Mouse (Mus musculus) forebrain, embryonic 11.5 days (tissue): Measurements from ENCODE around the gene Zw10. TPM values are rescaled to one million over a fixed set of nuclear protein-coding genes. Genes with fewer than 3 reads are reported as not detected.

Source experiments
- ATAC-seq: fragments of 200-750 bp; cut with Nextera tagmentation; replicated peaks from 2 replicates; pipeline ENCODE4 v1.8.0; 2017; ENCODE audit warnings: moderate TSS enrichment; ENCODE audit not compliant: low FRiP score
- DNase-seq: peaks from one replicate; pipeline ENCODE4 v3.0.0-alpha.2; 2017; ENCODE audit warnings: low spot score
- H3K27ac ChIP-seq: fragments of 300-500 bp; sonication (generic); 2 replicates; pipeline ENCODE4 v1.5.1; 2014; ENCODE audit warnings: low read depth, low read length
- H3K27me3 ChIP-seq: fragments of 300-500 bp; sonication (generic); 2 replicates; pipeline ENCODE4 v1.6.1; 2014; ENCODE audit warnings: mild to moderate bottlenecking, low read length, mixed read lengths; ENCODE audit not compliant: control insufficient read depth, insufficient read depth
- H3K36me3 ChIP-seq: fragments of 300-500 bp; sonication (generic); 2 replicates; pipeline ENCODE4 v1.6.1; 2014; ENCODE audit warnings: mild to moderate bottlenecking, low read length, moderate library complexity, mixed read lengths; ENCODE audit not compliant: control insufficient read depth, insufficient read depth
- H3K4me1 ChIP-seq: fragments of 300-500 bp; sonication (generic); replicated peaks from 2 replicates; pipeline ENCODE4 v1.6.1; 2014; ENCODE audit warnings: low read length, mixed read lengths; ENCODE audit not compliant: control insufficient read depth, insufficient read depth
- H3K4me2 ChIP-seq: fragments of 300-500 bp; sonication (generic); 2 replicates; pipeline ENCODE4 v1.6.1; 2014; ENCODE audit warnings: low read depth, mild to moderate bottlenecking, low read length, moderate library complexity, mixed read lengths; ENCODE audit not compliant: severe bottlenecking
- H3K4me3 ChIP-seq: fragments of 300-500 bp; sonication (generic); 2 replicates; pipeline ENCODE4 v1.5.1; 2014; ENCODE audit warnings: low read depth, low read length
- H3K9ac ChIP-seq: fragments of 300-500 bp; sonication (generic); 2 replicates; pipeline ENCODE4 v1.6.1; 2014; ENCODE audit warnings: low read length
- H3K9me3 ChIP-seq: fragments of 300-500 bp; sonication (generic); 2 replicates; pipeline ENCODE4 v1.6.1; 2016; ENCODE audit warnings: low read length, mixed read lengths; ENCODE audit not compliant: control insufficient read depth
- whole genome bisulfite sequencing: fragments of 180-500 bp; shearing (Covaris S2); extraction: QIAGEN DNeasy Blood & Tissue Kit; methylation state at CpG from one replicate; pipeline ENCODE4 v1.1.7; 2014; 5-methylcytosine and 5-hydroxymethylcytosine counted together
- polyA plus RNA-seq: library from polyadenylated mRNA; unstranded; fragments of >200 nt; fragmentation: Nextera tagmentation; extraction: Ambion mirVana; gene quantifications from 2 replicates; pipeline ENCODE4 v1.2.1, GENCODE M21; 2014

Zw10 gene
- polyA plus RNA-seq, 1 experiment from 2014 or later, result 59.5 TPM

DNA sequence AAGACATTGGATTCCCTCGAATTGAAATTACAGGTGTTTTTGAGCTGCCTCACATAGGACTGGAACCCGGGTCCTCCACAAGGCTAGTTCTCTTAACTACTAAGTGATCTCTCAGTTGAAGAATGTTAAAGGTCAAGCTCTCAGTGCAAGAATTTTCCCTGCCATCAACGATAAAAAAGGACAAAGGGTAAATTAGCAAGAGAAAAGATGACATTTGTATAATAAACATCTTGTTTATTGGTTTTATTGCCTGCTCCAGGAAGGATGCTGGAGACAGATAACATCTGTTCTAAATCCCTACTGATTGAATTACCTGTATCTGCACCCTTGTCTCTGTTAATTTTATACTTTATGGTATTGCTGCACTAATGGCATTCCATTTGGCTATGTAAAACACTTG, 1.4 kb upstream of the Zw10 start:
- no peaks in the 10 kb centered on the region; the same call in 1 of the 2 replicates for H3K4me1 ChIP-seq
- WGBS, result 85% methylated on average over 3 of the region's 3 CpGs
- H3K27me3 ChIP-seq, result no peaks in the 10 kb centered on the region
- H3K4me2 ChIP-seq, result no peak overlapping the region
- no peak overlapping the region for H3K4me3 ChIP-seq
- DNase-seq (no peak), ATAC-seq (no peak)
- no peak overlapping the region for H3K9ac ChIP-seq
- no peaks in the 10 kb centered on the region for H3K9me3 ChIP-seq
- no peaks in the 10 kb centered on the region for H3K36me3 ChIP-seq
- H3K27ac ChIP-seq, result no peak overlapping the region

- 97% methylated on average over 3 of the region's 3 CpGs for WGBS
- DNase-seq (no peak), ATAC-seq (no peak)
- H3K27me3 ChIP-seq, result no peaks in the 10 kb centered on the region
- no peak overlapping the region for H3K4me3 ChIP-seq
- H3K9me3 ChIP-seq, result no peaks in the 10 kb centered on the region
- no peaks in the 10 kb centered on the region for H3K4me1 ChIP-seq
- H3K9ac ChIP-seq, result no peak overlapping the region
- peaks cover 3% of the 10 kb centered on the region; the same call in 1 of the 2 replicates for H3K36me3 ChIP-seq
- H3K27ac ChIP-seq, result no peak overlapping the region
- H3K4me2 ChIP-seq, result no peak overlapping the region
Observed at GRCm38 (mm10) chr9:49076847-49077246, 21.4 kb downstream of the Zw10 start.

DNA sequence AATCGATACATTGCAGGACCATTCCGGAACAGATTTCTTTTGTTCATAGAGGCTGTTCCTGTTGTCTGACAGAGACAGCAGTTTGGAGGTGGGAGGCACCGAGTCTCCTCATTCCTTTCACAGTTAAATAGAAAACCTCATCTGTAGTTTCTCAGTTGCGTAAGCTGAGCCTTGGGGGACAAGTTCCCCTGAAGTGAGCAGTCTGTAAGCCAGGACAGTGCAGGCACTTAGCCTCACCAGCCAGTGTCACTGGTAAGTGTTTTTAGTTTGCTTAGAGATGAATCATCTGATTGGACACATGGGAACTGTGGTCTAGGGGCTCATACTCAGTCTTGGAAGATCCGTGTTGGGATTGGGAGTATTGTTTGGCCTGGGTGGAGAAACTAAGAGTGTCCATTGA, 25.7 kb downstream of the Zw10 start, which contains the start of gene Tmprss5:
TSS of gene Tmprss5 (plus strand) at position 154 of the 400 bp plus-strand sequence.
- H3K36me3 ChIP-seq, result peaks cover 3% of the 10 kb centered on the region; the same call in 1 of the 2 replicates
- no peak within 1 kb of the TSS for H3K4me2 ChIP-seq
- no peak within 1 kb of the TSS for H3K27ac ChIP-seq
- 65% methylated on average over 5 of the region's 5 CpGs for WGBS
- no peaks in the 10 kb centered on the region for H3K27me3 ChIP-seq
- no peaks in the 10 kb centered on the region for H3K4me1 ChIP-seq
- H3K9ac ChIP-seq, result no peak within 1 kb of the TSS
- no peaks in the 10 kb centered on the region for H3K9me3 ChIP-seq
- DNase-seq (no peak), ATAC-seq (no peak)
- no peak within 1 kb of the TSS for H3K4me3 ChIP-seq

DNA sequence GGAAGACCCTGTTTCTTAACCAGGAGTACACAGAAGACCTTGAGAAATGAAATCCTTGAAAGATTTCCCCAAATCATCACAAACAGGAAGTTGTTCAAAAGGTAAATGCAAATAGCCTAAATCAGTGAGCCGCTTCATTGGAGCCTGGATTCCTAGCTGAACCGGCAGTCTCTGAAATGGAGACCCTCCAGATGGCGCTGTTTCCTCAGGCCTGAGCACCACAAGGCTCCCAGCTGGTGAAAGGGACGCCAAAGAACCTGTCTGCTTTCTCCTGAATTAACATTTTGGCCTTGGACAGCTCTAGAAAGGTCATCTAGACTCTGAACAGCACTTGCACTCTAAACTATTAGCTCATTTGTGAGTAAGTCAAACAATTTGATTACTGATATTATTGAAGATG, 26.1 kb downstream of the Zw10 start:
- Histone ChIP-seq H3K36me3 (peaks cover 3% of the 10 kb centered on the region; the same call in 1 of the 2 replicates), H3K9me3 (no peaks in the 10 kb centered on the region), H3K4me1 (no peaks in the 10 kb centered on the region), H3K27me3 (no peaks in the 10 kb centered on the region), H3K4me2 (no peak overlapping the region), H3K9ac (no peak overlapping the region), H3K27ac (no peak overlapping the region), H3K4me3 (no peak overlapping the region)
- WGBS, result 5% methylated on average over 4 of the region's 4 CpGs
- DNase-seq, result peak; percentile 86
- no peak for ATAC-seq

GRCm38 (mm10) chr9:49087317-49087716, 31.9 kb downstream of the Zw10 start:
- ATAC-seq (0 out of 2 replicates have a peak, but pooled peaks have one; percentile 39), DNase-seq (peak; percentile 57)
- no peaks in the 10 kb centered on the region for H3K27me3 ChIP-seq
- no peak overlapping the region for H3K4me2 ChIP-seq
- no peaks in the 10 kb centered on the region for H3K36me3 ChIP-seq
- H3K4me3 ChIP-seq, result no peak overlapping the region
- WGBS, result 14% methylated on average over 11 of the region's 11 CpGs
- no peak overlapping the region for H3K9ac ChIP-seq
- no peak overlapping the region for H3K27ac ChIP-seq
- H3K4me1 ChIP-seq, result peaks cover 3% of the 10 kb centered on the region; the same call in 1 of the 2 replicates
- no peaks in the 10 kb centered on the region for H3K9me3 ChIP-seq

GRCm38 (mm10) chr9:49098871-49099270, 43.5 kb downstream of the Zw10 start:
- H3K27ac ChIP-seq, result no peak overlapping the region
- ATAC-seq (no peak), DNase-seq (no peak)
- H3K27me3 ChIP-seq, result no peaks in the 10 kb centered on the region
- H3K4me1 ChIP-seq, result peaks cover 7% of the 10 kb centered on the region; the same call in 1 of the 2 replicates
- H3K9me3 ChIP-seq, result no peaks in the 10 kb centered on the region
- no peaks in the 10 kb centered on the region for H3K36me3 ChIP-seq
- no peak overlapping the region for H3K4me3 ChIP-seq
- H3K9ac ChIP-seq, result no peak overlapping the region
- no peak overlapping the region for H3K4me2 ChIP-seq
- WGBS, result 90% methylated on average over 3 of the region's 3 CpGs

DNA sequence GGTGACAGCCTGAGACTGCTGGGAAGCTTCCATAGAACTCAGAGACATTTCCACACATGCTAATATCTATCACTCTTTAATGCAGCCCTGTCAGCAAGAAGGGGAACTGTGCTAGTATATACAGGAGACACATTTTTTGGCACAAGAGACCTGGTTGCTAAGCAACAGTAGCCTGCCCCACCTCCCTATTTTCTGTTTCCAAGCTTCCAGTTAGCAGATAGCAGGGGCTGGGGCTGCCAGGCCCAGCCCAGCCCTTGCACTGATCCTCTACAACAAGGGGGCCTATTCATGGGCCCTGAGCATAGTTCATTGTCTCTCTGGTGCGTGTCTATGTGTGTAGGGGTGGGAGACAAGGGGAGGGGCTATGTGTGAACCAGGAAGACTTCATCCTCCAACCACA, 46.9 kb downstream of the Zw10 start:
- ATAC-seq, result peak; percentile 86
- Histone ChIP-seq H3K9me3 (no peaks in the 10 kb centered on the region), H3K27ac (peak overlapping the region; percentile 14; the same call in 1 of the 2 replicates), H3K36me3 (no peaks in the 10 kb centered on the region), H3K4me1 (peaks cover 7% of the 10 kb centered on the region; the same call in 1 of the 2 replicates), H3K4me2 (no peak overlapping the region), H3K9ac (no peak overlapping the region), H3K27me3 (no peaks in the 10 kb centered on the region), H3K4me3 (no peak overlapping the region)
- 19% methylated on average over 1 of the region's 1 CpGs for WGBS
- DNase-seq, result peak; percentile 65

DNA sequence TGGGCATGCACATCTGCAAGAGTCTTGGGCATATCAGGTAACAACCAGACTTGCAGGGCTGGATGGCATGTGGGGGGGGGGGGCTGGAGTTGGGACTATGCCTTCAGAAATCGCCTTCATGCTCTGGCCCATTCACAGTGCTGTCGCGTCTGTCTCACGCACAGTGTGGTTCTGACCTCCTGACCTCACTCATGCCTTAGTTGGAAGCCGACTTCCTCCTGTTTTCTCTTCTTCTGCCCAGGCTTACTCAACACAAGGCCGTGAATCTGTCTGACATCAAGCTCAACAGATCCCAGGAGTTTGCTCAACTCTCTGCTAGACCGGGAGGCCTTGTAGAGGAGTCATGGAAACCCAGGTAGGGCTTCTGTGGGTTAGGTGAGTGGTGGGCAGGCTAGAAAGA, 53.7 kb downstream of the Zw10 start:
- Histone ChIP-seq H3K4me2 (no peak overlapping the region), H3K9ac (no peak overlapping the region), H3K27me3 (no peaks in the 10 kb centered on the region), H3K36me3 (no peaks in the 10 kb centered on the region), H3K9me3 (no peaks in the 10 kb centered on the region), H3K4me1 (peaks cover 2% of the 10 kb centered on the region; the same call in 1 of the 2 replicates), H3K4me3 (no peak overlapping the region), H3K27ac (no peak overlapping the region)
- no peak for ATAC-seq
- 46% methylated on average over 7 of the region's 7 CpGs for WGBS
- no peak for DNase-seq

DNA sequence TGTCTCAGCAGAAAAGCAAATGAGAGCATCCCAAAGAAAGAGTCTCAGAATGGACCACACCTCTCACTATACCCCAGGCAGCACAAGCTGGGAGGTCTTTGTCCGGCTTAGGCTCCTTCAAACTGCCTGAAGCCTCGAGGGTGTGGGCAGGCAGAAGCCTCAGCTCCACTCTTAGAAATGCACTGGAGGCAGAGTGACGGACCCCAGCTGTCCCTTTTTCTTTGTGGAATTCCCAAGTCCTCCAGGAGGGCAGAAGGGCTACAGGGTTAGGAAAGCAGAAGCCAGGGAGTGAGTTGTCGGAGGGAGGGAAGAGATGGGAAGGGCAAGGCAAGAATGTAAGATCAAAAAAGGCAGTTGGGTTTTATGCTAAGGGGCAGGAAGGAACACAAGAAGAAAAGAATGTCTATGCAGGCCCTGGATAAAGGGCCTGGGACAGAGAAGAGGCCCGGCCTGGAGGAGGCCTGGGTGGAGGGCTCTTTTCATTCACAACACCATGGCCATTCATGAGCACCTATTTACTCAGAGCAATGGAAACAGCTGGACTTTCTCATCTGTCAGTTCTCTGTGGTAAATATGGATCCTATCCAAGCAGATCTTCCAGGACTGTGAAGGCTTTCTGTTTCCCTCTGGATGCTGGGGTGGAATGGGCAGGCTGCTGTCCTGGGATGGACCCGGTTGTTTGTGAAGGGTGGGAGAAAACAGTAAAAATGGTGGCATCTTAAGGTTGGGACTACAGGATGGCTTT, 55.2 kb downstream of the Zw10 start:
- 40% methylated on average over 6 of the region's 6 CpGs for WGBS
- Histone ChIP-seq H3K27me3 (no peaks in the 10 kb centered on the region), H3K36me3 (no peaks in the 10 kb centered on the region), H3K9me3 (no peaks in the 10 kb centered on the region), H3K4me2 (no peak overlapping the region), H3K27ac (no peak overlapping the region), H3K4me3 (no peak overlapping the region), H3K9ac (no peak overlapping the region), H3K4me1 (peaks cover 2% of the 10 kb centered on the region; the same call in 1 of the 2 replicates)
- DNase-seq, result no peak
- no peak for ATAC-seq
